Mouse (Mus musculus) heart, adult 9 months (tissue): ENCODE data around the gene Rnpc3.
"Not testable (repeated sequence)": the region's sequence is repeated elsewhere in the genome, so short reads cannot be mapped to it uniquely, and the experiment has no call there.

Experiments used
- DNase-seq, 2 experiments: peaks; one replicate each; pipeline ENCODE4 v3.0.0; 2022; ENCODE audit warnings: low spot score in 2 of 2

The Rnpc3 gene

GRCm38 (mm10) chr3:113629606-113630359, at the start of gene Rnpc3:
Rnpc3 (minus strand) TSS chr3:113630149.
- peak; percentile 92 to 95 for DNase-seq

GRCm38 (mm10) chr3:113656940-113657339, 27.0 kb upstream of the Rnpc3 start:
- DNase-seq = no peak

- no peak for DNase-seq
These were observed 24.4 kb upstream of the Rnpc3 start for GRCm38 (mm10) chr3:113654335-113654734.

GRCm38 (mm10) chr3:113651386-113651785, 21.4 kb upstream of the Rnpc3 start:
- not testable (repeated sequence) for DNase-seq

- DNase-seq = no peak
These were observed 9.6 kb upstream of the Rnpc3 start for GRCm38 (mm10) chr3:113639545-113639944.

- no peak for DNase-seq
These were observed 4.3 kb upstream of the Rnpc3 start for GRCm38 (mm10) chr3:113634220-113634619.

GRCm38 (mm10) chr3:113631611-113632010, 1.7 kb upstream of the Rnpc3 start:
- DNase-seq = no peak

GRCm38 (mm10) chr3:113630564-113630963, 615 bp upstream of the Rnpc3 start:
- no peak for DNase-seq

GRCm38 (mm10) chr3:113606599-113606998, 23.4 kb downstream of the Rnpc3 start, which contains the start of gene Amy1:
Amy1 (minus strand) TSS chr3:113606699.
- no peak for DNase-seq

- DNase-seq = no peak
These were observed 39.1 kb downstream of the Rnpc3 start for GRCm38 (mm10) chr3:113590844-113591243.

- no peak for DNase-seq
These were observed 55.4 kb downstream of the Rnpc3 start for GRCm38 (mm10) chr3:113574578-113574977.

GRCm38 (mm10) chr3:113574138-113574537, 55.8 kb downstream of the Rnpc3 start:
- DNase-seq = no peak

GRCm38 (mm10) chr3:113572158-113572557, 57.8 kb downstream of the Rnpc3 start:
- no peak for DNase-seq
